Mouse (Mus musculus) thymus, postnatal 25 days (tissue): ENCODE measurements around the gene Psrc1.

ENCODE experiments used
- DNase-seq: peaks from one replicate; pipeline ENCODE4 v3.0.0; 2022

Psrc1 gene

DNA sequence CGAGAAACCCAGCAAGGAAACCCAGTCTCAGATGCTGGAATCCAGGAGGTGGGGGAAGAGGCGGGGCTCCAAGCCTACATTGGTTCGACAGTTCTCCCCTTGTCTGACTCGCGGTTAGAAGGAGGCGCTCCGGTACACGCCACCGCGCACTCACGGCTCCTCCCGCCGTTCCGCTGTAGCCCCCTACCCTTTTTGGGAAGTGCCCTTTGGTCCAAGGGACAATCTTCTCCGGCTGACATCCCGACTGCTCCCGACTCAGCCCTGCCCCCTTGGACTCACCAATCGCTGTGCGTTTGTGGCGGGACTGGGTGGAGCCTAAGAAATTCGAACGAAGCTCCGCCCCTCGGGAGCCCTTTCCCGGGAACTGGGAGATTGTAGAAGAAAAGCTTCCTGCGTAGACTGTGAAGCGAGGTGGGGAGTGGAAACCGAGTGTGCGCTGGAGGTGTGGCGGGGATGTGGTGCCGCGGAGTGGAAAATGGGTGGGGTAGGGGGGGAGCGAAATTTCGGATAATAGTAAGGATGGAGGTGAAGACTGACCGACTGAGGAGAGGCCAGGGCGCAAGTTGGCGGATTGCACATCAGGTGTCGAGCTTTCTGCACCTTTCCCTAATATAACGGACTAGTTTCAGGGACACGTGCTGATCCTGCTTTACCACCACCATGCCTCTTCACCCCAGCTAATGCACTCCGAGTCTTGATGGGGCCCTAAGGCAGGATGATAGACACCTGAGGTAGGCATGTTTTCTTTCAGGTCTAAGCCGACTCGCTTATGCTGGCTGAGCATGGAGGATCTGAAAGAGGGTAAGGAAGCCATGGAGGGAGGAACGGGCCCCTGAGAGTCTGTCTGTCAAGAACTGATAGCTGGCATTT is at the start of gene Psrc1:
TSS of gene Psrc1 (plus strand) at position 355 of the 870 bp plus-strand sequence.
- DNase-seq: peak; percentile 85

DNA sequence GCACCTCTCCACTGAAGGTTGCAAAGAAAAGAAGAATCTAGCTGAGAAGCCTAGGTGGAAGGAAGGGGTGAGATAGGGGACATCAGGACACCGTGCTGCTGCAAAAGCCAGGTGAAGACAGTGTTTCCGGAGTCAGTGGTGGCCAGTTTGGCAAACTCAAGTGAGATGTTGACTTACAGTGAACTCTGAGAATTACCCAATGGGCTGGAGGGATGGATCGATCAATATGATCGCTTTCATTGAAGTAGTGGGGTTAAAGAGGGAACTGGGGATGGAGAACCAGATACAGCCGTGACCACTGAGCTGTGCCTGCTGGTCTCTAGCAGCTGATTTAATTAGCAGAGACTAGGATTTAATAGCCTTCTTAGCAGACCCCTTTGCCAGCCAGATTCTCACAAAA is 46.8 kb upstream of the Psrc1 start:
- no peak for DNase-seq

DNA sequence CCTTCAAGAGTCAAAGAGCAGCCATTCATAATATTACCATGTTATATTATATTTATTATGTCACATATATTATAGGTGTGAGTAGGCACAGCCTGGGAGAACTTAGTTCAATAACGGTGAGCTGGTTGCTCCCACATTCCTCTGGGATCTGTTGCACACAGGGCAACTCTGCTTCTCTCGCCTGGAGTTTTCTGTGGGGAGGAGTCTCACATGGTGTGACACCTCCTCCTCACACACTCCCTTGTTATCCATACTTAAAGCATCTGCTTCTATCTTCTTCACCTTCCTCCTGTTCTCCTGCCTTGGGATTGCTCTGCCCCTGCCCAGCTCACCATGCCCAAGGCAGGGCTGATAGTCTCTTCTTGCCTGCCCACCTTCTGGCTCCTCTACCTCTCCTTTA is 42.6 kb upstream of the Psrc1 start:
- no peak for DNase-seq

DNA sequence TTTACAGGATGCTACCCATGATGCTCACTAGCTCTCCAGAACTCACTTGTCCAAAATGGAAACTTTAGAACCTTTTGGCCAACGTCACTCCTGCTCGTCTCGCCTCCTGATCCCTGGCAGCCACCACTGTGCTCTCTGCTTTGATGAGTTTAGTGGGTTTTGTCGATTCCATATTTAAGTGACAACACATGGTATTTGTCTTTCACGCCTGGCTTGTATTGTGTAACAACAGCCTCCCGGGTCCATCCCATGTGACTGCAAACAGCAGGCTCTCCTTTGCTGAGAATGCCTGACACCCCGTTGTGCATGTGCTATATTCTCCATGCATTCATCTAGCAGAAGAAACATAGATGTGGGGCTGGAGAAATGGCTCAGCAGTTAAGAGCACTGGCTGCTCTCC is 41.5 kb upstream of the Psrc1 start:
- no peak for DNase-seq

DNA sequence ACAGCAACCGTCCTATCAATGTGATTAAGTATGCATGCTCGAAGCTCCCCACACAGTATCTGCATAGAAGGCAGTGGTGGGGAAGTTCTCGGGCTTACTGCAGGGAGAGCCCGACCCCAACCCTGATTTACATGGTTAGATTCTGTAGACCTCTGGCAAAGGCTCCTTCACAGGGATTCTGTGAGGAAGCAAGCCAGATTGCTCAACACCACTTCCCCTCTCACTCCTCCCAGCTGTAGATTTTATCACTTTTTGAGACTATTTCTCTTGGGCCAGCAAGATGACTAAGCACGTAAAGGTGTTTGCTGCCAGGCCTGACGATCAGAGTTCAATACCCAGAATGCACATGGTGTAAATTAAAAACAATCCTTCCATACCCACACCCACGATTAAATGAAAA is 37.8 kb upstream of the Psrc1 start:
- no peak for DNase-seq

DNA sequence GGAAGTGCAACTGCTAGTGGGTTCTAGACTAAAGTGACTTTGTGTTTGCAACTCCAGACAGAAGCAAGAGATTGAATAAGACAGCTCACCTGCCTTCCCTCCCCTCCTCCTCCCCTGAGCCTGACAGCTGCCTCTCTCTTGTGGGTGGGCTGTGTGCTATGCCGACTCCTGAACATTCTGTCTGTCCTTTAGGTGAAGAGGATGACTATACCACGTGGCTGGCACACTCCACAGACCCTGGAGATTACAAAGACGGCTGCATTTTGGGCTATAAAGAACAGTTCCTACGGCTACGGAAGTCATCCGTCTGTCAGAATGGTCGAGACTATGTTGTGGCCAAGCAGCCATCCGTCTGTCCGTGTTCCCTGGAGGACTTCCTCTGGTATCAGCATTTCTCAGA is 35.3 kb upstream of the Psrc1 start:
- no peak for DNase-seq

DNA sequence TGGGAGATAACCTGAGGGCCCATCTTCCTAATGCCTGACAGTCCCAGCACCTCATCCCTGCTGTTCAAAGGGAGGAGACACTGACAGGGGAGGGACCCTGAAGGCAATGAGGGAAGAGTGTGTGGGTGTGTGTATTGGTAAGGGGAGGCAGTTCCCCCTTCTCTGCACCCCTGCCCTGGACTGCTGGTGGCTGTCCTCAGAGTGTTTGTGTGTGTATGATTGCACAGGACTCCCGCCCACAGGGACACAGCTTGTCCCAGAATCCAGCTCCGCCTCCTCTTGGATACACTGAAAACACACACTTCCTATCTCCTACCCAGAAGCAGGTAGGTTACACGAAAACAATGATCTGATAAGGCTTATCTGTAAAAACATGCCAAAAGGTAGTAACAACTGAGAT is 28.4 kb upstream of the Psrc1 start:
- no peak for DNase-seq

DNA sequence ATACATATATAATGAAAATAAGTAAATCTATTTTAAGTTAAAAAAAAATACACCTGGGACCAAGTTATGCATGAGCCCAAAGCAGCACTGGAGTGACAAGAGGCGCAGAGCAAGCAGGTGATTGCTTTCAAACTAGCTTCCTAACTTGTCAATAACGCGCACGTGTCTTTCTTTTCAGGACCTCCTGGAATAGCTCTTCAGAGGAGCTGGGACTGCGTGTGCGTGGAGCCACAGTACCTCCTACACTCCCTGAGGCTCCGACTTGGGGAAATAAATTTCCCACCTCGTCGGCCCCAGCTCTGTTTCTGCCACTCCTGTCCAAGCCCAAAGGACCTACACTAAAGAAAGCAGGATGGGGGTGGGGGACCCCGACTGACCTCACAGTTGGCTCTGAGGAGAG is 26.6 kb upstream of the Psrc1 start:
- DNase-seq: no peak

DNA sequence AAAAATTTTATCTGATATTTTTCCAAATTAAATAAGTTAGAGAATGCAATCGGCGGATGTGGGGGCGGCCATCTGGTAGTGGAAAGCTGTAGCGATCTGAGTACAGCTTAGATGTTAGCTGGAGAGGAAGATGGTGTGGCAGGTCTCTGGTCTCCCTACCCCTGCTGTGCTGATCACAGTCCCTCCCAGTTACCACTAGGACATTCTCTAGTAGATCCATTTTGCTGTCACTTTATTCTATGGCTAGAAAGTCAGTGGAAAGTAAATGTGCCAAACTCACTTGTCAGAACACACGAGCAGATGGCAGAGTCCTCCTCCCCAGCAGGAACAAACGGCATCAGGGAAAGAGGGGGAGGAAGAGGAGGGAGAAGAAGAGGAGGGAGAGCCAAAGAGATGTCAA is 25.2 kb upstream of the Psrc1 start:
- DNase-seq: no peak

DNA sequence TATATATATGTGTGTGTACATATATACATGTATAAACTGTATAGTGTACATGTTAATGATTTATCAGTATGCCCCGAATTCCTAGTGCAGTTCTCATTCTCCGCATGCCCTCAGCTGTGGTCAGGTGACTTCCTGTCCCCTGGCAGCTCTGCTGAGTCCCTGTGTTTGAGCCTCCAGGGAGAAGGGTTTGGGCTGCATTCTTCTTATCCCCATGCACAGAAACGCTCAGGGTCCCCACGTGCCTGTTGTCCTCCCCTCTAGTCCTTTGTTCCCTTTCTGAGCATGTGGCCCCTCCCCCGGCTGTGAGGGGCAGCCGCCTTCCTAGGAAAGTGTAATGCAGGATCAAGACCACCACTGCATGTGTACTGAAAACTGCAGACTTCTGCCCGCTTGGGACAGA is 22.7 kb upstream of the Psrc1 start:
- DNase-seq: no peak

DNA sequence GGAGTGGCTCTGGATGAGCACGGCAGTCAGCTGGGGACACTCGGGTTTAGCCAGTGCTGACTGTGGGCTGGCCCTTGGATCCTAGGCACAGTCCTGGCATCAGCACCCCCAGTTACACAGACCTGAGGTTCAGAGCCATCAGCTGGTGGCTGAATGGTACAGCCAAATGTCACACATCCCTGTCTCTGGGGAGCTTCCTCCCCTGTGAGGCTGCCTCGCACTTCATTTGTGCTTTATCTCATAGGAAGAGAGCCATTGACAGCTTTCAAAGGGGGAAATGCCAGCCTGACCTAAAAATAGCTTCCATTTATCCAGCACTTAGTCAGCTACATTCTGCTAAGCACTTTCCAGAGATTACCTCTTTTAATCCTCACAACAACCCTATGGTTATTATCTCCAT is 20.0 kb upstream of the Psrc1 start:
- DNase-seq: no peak

DNA sequence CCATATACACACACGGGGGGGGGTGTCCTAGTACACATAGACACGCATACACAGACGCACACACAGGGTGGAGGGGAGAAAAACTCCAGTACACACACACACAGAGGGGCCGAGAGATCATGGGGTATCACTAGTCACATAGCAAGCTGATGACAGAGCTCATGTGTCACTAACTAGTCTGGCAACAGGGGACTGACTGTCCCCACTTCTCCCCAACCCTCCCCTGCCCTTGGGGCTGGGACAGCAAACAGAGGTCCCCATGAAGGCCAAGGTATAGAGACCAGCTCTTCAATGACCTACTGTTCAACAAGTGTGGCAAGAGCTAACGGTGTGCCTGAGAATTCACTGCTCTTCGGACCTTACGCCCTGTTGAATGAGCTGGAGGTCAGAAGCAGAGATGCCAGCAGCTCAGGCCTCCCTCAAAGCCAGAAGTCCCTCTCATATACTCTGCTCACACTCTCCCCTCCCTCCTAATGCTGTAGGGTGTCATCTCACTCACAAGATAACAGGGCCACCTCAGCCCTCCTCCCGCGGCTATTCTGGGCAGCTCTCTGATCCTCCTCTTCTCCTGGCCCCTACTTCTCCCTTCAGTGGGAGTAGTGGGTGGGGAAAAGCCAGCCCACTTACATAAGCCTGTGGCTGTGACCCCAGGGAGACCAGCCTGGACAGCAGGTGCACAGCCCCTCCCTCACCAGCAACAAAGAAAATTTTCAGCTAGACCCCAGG is 19.2 kb upstream of the Psrc1 start, which contains the start of gene Mybphl:
TSS of gene Mybphl (plus strand) at position 642 of the 726 bp plus-strand sequence.
- no peak for DNase-seq

DNA sequence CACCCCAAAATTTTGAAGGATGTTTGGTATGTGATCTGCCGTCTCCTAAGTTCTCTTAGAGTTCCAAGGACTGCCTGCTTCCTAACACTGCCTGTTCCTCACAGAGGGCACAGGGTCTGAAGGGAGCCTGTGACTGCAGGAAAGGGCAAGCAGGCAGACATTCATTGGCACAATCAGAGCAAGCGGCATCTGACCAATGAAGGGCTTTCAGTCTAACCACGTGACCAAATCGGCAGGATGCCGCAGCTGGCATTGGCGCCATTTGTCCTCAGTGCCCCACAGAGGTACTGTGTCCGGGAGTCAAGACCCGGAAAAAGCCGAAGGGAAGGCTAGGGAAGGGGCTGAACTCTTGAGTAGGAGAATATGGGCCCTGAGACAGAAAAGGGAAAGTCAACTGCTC is 16.5 kb upstream of the Psrc1 start:
- no peak for DNase-seq

DNA sequence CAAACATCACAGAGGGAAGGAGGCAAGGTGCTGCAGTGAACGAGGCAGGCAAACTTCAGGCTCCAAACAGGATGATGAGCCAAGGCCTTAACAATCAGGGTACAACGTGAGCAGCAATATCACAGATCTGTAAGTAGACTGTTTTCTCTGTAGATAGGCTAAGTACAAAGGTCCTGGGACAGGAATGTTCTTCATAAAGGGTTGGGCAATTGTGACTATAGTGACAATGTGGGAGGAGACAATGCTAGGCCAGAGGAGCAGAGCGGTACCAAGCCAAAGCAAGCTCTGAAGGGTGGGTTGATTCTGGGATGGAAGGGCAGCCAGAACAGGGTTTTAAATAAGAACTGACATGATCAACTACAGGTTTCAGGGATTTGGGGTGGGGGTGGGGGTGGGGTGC is 15.8 kb upstream of the Psrc1 start:
- no peak for DNase-seq

DNA sequence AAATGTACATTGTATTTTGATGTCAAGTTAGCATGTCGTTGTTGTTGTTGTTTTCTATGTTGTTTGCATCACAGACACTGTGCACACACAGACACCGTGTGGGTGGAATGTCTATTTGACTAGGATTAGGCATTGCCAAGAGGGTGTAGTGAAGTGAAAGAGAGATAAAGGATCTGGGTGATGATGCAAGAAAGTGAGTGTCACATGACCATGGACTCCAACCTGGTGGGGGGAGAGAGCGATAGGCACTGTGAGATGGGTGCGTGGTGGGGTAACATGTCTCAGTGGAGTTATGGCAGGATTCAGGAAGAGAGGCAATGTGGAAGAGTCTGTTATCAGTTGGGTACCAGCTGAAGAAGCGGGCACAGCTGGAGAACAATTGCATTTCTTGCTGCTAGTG is 14.9 kb upstream of the Psrc1 start:
- no peak for DNase-seq

DNA sequence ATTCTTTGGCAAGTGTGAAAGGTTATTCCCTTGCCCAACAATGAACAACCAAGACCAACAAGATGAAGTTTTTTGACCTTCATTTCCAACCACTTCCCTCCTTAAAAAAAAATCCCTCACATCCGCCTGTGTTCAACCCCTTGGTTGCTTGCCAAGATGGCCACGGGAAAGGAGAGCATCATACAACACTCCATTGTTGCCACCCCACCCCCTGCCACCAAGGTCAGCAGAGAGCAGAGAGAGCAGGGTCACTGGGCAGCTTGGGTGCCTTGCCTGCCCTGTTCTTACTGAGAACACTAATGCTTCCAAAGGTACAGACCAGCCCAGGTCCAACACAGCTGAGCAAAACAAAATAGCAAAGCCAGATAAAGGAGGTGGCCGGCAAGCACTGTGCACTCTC is 11.4 kb upstream of the Psrc1 start:
- DNase-seq: no peak

DNA sequence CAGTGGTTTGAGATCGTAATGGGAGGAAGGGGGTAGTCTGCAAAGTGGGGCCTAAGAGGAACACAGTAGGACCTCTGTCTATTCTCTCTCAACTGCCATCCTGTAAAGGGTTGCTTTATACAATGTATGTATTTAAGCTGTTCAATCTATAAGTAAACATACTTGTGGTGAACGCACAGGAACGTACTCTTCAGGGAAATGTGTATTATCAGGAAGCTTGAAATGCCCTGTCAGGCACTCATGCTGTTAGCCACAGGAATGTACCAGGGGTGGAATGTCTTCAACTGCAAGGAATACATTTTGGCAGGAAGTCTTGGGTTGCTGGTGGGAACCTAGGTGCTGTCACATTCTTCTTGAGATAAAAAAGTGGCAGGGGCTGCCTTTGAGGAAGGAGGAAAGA is 10.9 kb upstream of the Psrc1 start:
- no peak for DNase-seq

DNA sequence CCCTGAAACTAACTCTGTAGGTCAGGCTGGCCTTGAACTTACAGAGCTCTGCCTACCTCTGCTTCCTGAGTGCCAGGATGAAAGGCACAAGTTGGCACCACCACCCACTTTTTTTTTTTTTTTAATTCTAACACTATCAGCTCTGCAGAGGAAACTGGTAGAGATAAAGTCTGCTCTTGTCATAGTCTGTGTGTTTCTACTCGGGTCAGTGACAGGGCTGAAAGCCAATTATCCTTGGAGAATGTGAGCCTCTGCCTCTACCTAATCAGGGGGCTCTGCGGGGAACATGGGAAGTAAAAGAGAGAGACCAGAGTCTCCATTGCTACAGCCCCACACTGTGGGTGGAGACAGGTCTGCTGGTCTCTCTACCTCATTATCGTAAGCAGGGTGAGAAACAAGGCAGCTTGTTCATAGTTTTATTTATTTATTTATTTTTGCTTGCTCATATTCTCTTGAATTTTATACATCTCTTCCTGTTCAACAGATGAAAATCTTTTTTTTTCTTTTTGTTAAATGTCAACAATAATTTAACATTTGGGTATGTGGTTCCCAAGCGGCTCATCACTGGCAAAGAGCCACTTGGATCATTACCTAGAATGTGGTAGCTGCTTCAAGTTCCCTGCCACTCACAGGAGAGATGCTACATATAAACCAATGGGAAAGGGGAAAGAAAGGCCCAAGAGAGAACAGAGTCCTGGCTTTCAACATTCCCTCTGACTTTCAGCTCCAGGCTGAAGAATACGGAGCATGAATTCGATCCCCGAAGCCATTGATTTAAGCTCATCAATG is 4.6 kb upstream of the Psrc1 start:
- DNase-seq: no peak

DNA sequence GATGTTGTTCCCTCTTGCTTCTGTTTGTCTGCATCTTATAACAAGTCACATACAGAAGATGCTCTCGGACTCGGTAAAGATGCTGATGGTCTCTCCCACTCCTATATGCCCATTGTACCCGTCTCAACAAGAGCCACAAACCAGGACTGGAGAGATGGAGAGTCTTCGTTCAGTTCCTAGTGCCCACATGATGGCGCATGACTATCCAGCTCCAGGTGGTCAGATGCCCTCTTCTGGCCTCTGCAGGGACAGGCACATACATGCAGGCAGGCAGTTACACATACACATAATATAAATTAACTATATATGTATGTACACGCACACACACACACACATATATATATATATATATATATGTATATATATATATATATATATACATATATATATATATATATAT is 2.9 kb upstream of the Psrc1 start:
- DNase-seq: peak; percentile 25

DNA sequence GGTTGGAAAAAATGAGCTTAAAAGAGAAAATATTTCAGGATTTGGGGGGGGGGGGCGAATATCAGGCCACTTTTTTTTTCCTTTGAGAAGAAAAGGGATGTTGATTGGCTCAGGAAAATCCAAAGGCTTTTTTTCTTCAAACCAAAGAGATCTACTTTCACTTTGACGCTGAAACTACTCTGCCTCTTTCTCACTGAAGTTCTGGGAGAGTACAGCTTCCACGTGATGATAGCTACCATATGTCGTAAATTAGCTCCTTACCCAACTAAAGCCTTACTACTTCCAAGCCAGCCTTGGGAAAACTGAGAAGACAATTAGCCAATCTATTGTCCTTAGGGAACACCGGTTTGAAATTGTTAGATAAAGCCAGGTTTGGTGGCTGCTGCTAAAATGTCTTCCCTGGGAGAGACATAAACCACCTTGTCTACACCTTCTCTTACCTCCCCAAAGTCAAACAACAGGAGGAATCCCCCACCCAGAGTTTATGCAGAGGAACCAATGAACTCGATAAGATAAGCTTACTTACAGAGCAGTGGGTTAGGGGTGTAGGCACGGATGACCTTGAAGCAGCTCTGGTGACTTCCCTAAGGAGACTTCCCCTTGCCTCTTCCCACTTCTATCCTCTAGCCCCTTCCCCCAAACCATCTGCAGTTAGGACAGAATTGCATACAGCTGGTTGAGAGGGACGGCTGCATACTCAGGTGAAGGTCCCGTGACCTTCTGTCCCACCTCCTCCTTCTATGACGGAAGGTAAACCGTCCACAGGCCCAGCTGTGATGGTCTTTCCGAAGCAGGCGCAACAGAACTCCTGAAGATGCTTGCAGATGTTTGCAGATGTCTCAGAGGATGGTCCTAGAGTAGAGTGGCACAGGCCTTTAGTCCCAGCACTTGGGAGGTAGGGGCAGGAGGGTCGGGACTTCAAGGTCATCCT is 1.4 kb upstream of the Psrc1 start:
- DNase-seq: peak; percentile 9

DNA sequence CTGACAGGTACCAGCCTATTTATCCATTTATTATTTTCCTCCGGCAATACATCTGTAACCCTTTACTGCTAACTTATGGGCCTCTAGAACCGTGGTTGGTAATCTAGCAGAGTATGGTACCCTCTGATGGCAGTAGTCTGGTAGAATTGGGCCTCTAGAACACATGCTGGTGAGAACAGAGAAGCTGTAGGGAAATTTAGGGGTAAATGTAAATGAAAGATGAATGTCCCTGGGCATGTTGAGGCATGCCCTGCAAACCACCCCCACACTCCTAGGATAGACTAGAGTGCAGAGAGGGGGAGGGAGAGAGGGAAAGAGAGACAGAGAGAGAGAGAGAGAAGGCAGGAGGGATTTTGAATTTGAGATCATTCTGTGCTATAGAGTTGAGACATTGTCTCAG is 786 bp downstream of the Psrc1 start:
- no peak for DNase-seq

DNA sequence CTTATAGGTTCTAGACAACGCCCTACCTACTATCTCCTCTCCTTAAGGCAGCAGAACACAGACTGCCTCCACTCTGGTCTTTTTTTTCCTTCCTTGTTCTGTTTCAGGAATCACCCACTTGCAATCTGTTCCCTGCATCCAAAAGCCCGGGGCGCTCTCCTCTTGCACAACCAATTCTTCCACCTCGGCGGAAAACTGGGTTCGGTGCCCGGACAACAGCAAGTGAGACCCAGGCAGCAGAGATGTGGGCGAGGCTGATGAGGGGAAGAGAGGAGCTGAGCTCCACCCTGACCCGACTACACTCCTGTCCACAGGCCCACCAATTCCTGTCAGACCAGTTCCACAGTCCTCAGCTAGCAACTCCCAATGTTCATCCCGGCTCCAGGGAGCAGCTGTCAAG is 2.5 kb downstream of the Psrc1 start:
- DNase-seq: no peak
